Mouse (Mus musculus): ENCODE measurements around the gene Cep295. TPM values are rescaled to one million over a fixed set of nuclear protein-coding genes. Genes with fewer than 3 reads are reported as not detected.
"Not testable (repeated sequence)": the region's sequence is repeated elsewhere in the genome, so short reads cannot be mapped to it uniquely, and the experiment has no call there.

The Cep295 gene
- polyA plus RNA-seq, 1 experiment from 2014 or later = 15.7 TPM

DNA sequence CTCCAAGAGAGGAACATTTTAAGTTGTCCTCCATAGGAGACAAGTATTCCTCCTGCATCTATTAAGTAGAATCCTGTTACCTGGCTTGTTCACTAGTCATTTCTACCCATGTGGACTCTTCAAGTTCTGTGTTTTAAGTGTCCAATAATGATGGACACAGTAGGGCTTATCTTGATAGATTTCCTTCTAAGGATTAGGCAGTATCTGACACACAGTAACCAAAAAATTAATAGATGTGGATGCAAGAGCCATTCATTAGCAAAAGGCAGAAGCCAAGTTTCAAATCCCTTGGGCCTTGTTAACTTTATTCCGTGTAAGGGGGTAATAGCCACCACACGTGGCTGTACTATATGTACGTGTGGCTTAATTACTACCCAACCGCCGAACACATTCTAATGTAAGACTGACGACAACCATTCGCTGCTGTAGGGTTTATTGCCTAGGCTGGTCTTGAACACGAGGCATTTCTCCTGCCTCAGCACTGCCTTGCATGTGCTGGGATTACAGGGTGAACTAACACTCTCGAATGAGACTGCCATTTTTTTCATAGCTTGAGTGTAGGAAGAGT, 588 bp downstream of the Cep295 start:
- WGBS = under 1% methylated on average over 9 of the region's 9 CpGs
- no peak for DNase-seq
- peaks cover 10% of the 10 kb centered on the region for H3K4me1 ChIP-seq (ENCODE audit: control insufficient read depth, insufficient read depth, low read length)
- H3K9me3 ChIP-seq (ENCODE audit: control insufficient read depth, low read length) = no peaks in the 10 kb centered on the region
- peak overlapping the region; percentile 86 for H3K27ac ChIP-seq (replicated peaks; ENCODE audit: low read depth, low read length)
- ATAC-seq (ENCODE audit: low FRiP score, low TSS enrichment) = no peak
- peak overlapping the region; percentile 77 for H3K4me3 ChIP-seq (replicated peaks; ENCODE audit: low read depth, low read length)
- peak overlapping the region; percentile 76 for H3K4me2 ChIP-seq (ENCODE audit: low read length)
- H3K27me3 ChIP-seq (ENCODE audit: control insufficient read depth, insufficient read depth, low read length) = no peaks in the 10 kb centered on the region
- H3K9ac ChIP-seq (replicated peaks; ENCODE audit: low read length) = peak overlapping the region; percentile 73
- H3K36me3 ChIP-seq (ENCODE audit: control insufficient read depth, insufficient read depth, low read length) = peaks cover 4% of the 10 kb centered on the region; the same call in 1 of the 2 replicates

DNA sequence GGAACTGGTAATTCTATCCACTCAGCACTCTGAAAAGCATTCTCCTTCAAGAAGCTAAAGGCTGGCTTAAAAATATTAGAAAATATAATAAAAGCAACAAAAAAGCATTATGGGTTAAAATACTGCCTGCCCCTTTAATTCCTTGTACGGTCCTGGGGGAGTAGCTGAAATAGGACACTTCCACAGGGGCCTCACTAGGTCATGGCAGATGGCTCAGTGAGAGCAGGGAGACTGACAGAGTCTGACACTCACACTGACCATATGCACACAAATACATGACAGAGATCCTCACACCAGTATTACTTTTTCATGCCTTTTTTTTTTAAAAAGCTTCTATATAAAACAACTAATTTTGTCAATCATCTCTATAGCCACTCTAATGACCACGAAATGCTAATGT, 7.7 kb downstream of the Cep295 start:
- H3K36me3 ChIP-seq (ENCODE audit: control insufficient read depth, insufficient read depth, low read length) = peaks cover 59% of the 10 kb centered on the region
- no peak overlapping the region for H3K27ac ChIP-seq (replicated peaks; ENCODE audit: low read depth, low read length)
- no peak for ATAC-seq (ENCODE audit: low FRiP score, low TSS enrichment)
- no peaks in the 10 kb centered on the region for H3K4me1 ChIP-seq (ENCODE audit: control insufficient read depth, insufficient read depth, low read length)
- no peak for DNase-seq
- no peak overlapping the region for H3K4me3 ChIP-seq (replicated peaks; ENCODE audit: low read depth, low read length)
- no peak overlapping the region for H3K4me2 ChIP-seq (ENCODE audit: low read length)
- no peaks in the 10 kb centered on the region for H3K27me3 ChIP-seq (ENCODE audit: control insufficient read depth, insufficient read depth, low read length)
- no peak overlapping the region for H3K9ac ChIP-seq (replicated peaks; ENCODE audit: low read length)
- no peaks in the 10 kb centered on the region for H3K9me3 ChIP-seq (ENCODE audit: control insufficient read depth, low read length)
- WGBS = 84% methylated on average over 2 of the region's 2 CpGs

DNA sequence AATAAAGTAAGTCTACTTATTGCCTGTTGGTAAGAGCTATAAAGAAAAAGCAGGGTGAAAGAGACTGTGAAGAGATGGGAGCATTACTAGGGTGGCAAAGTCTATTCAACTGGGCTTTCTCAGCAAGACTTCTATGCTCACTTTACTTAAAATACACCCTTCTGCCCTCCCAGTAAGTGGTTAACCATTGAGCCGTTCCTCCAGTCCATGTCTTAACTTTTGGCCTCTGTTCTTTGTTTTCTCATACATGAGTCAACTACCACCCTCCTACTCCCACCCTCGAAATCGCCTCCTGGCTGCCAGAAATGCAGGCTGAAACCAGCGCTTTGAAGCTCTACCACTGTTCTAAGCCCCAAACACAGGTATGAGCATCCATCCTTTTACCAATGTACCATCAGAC, 19.8 kb downstream of the Cep295 start:
- Histone ChIP-seq H3K36me3 (ENCODE audit: control insufficient read depth, insufficient read depth, low read length) (peaks cover 87% of the 10 kb centered on the region), H3K4me3 (replicated peaks; ENCODE audit: low read depth, low read length) (no peak overlapping the region), H3K4me1 (ENCODE audit: control insufficient read depth, insufficient read depth, low read length) (no peaks in the 10 kb centered on the region), H3K9ac (replicated peaks; ENCODE audit: low read length) (no peak overlapping the region), H3K27ac (replicated peaks; ENCODE audit: low read depth, low read length) (no peak overlapping the region), H3K4me2 (ENCODE audit: low read length) (no peak overlapping the region), H3K27me3 (ENCODE audit: control insufficient read depth, insufficient read depth, low read length) (no peaks in the 10 kb centered on the region), H3K9me3 (ENCODE audit: control insufficient read depth, low read length) (no peaks in the 10 kb centered on the region)
- WGBS = 95% methylated on average over 4 of the region's 4 CpGs
- DNase-seq = no peak
- ATAC-seq (ENCODE audit: low FRiP score, low TSS enrichment) = no peak

DNA sequence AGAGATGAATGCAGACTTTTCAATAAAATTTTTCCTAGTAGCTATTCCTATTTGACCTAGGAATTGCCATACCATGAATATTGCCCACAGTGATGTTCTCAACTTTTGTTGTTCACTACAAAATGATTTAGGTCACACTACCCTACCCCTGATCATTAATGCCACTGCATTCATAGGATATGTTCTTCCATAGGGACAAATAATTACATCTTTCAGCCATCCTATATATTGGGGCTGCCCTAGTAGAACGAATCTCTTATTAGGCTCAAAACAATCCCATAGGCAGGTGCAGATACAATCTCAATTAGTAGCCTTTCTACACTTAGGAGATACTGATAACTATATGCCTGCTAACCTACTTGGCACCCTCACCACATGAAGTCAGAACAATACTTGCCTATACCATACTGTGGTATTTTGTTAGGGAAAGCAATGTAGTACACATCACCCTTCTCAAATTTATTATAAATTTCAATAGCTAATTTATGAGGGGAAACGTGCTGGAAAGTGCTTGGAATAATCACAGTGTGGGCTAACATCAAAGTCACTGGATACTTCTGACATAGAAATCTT, 39.3 kb downstream of the Cep295 start:
- ATAC-seq (ENCODE audit: low FRiP score, low TSS enrichment) = no peak
- H3K9ac ChIP-seq (replicated peaks; ENCODE audit: low read length) = no peak overlapping the region
- no peak overlapping the region for H3K27ac ChIP-seq (replicated peaks; ENCODE audit: low read depth, low read length)
- DNase-seq = no peak
- no peak overlapping the region for H3K4me2 ChIP-seq (ENCODE audit: low read length)
- H3K4me3 ChIP-seq (replicated peaks; ENCODE audit: low read depth, low read length) = no peak overlapping the region
- 85% methylated on average over 2 of the region's 2 CpGs for WGBS
- H3K9me3 ChIP-seq (ENCODE audit: control insufficient read depth, low read length) = no peaks in the 10 kb centered on the region
- no peaks in the 10 kb centered on the region for H3K27me3 ChIP-seq (ENCODE audit: control insufficient read depth, insufficient read depth, low read length)
- no peaks in the 10 kb centered on the region for H3K4me1 ChIP-seq (ENCODE audit: control insufficient read depth, insufficient read depth, low read length)
- H3K36me3 ChIP-seq (ENCODE audit: control insufficient read depth, insufficient read depth, low read length) = peaks cover 67% of the 10 kb centered on the region

DNA sequence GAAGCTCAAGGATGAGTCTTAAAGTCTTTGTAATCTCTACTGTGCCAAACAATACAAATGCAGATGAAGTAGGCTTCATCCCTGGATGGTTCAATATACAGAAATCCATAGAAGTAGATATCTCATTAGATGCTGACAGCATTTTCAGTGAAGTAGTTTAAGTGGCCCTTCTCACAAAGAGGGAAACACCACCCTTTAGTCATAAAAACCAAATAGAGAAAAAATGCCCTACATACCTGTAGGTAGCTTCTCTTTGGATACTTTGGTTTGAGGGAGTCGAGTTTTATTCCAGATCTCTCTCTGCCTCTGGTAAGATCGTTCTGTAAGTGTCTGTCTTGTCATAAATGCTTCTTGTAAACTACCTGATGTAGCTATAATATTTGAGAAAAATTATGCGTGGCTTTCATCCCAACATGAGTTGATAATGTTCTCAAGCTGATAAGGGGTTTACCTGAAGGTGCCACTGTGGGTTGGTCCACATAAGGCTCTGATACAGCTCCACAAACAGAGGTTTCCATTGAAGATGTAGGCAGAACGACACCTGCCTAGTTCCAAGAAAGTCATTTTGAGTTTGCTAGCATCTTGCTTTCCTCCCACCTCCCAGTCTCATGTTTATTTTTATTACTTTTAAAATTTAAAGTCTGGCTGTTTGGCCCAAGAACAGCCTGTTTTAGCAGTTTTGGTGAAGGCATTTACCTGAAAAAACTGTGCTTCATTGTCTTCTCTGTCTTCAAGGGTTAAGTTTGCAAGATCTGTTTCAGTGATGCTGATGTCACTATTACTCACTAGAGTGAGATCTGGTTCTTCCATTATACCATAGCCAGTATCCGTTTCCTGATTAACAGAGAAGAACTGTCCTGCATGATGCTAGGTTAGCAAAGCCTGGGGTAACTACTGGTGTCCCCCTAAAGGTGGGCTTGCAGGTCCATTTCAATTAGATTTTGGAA, 40.1 kb downstream of the Cep295 start:
- no peak overlapping the region for H3K27ac ChIP-seq (replicated peaks; ENCODE audit: low read depth, low read length)
- H3K4me2 ChIP-seq (ENCODE audit: low read length) = no peak overlapping the region
- H3K36me3 ChIP-seq (ENCODE audit: control insufficient read depth, insufficient read depth, low read length) = peaks cover 68% of the 10 kb centered on the region
- ATAC-seq (ENCODE audit: low FRiP score, low TSS enrichment) (no peak), DNase-seq (no peak)
- H3K4me3 ChIP-seq (replicated peaks; ENCODE audit: low read depth, low read length) = no peak overlapping the region
- no peak overlapping the region for H3K9ac ChIP-seq (replicated peaks; ENCODE audit: low read length)
- no peaks in the 10 kb centered on the region for H3K4me1 ChIP-seq (ENCODE audit: control insufficient read depth, insufficient read depth, low read length)
- H3K9me3 ChIP-seq (ENCODE audit: control insufficient read depth, low read length) = no peaks in the 10 kb centered on the region
- no peaks in the 10 kb centered on the region for H3K27me3 ChIP-seq (ENCODE audit: control insufficient read depth, insufficient read depth, low read length)
- 71% methylated on average over 5 of the region's 5 CpGs for WGBS

DNA sequence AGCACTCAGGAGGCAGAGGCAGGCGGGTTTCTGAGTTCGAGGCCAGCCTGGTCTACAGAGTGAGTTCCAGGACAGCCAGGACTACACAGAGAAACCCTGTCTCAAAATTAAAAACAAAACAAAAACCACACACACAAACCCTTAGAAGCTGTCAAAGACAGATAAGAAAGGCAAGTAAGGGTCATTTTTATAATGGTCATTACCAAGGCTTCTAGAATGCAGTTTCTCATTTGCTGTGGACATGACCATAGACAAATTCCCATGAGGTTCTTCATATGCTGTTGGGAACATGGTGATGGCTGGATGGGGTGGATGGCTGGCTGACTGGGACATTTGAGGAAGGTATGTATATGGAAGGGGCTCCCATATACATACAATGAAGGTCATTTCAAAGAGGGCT, 41.3 kb downstream of the Cep295 start:
- H3K4me1 ChIP-seq (ENCODE audit: control insufficient read depth, insufficient read depth, low read length); H3K9ac ChIP-seq (replicated peaks; ENCODE audit: low read length); H3K27me3 ChIP-seq (ENCODE audit: control insufficient read depth, insufficient read depth, low read length); H3K27ac ChIP-seq (replicated peaks; ENCODE audit: low read depth, low read length); H3K9me3 ChIP-seq (ENCODE audit: control insufficient read depth, low read length); H3K4me2 ChIP-seq (ENCODE audit: low read length); DNase-seq; H3K4me3 ChIP-seq (replicated peaks; ENCODE audit: low read depth, low read length); ATAC-seq (ENCODE audit: low FRiP score, low TSS enrichment): not testable (repeated sequence)
- WGBS = 96% methylated on average over 2 of the region's 2 CpGs
- peaks cover 68% of the 10 kb centered on the region for H3K36me3 ChIP-seq (ENCODE audit: control insufficient read depth, insufficient read depth, low read length)

DNA sequence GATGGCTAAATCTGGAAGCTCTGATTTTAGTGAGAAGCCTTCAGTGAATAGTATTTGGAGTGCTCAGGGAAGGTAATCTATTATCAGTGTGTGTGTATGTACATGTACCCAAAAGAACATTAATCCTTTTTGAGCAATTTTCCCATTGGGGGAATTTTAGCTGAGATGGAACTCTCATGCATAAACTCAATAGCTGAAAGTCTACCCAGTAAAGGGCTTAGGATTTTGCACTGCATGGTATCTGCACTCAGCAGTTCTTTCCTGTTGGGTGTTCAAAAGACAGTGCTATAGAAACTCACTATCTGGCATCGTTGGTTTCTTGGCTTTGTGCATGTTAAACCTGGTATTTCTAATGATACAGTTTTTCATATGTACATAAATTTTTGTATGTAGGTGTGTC, 43.0 kb downstream of the Cep295 start:
- Histone ChIP-seq H3K9ac (replicated peaks; ENCODE audit: low read length) (no peak overlapping the region), H3K27me3 (ENCODE audit: control insufficient read depth, insufficient read depth, low read length) (no peaks in the 10 kb centered on the region), H3K9me3 (ENCODE audit: control insufficient read depth, low read length) (no peaks in the 10 kb centered on the region), H3K4me3 (replicated peaks; ENCODE audit: low read depth, low read length) (no peak overlapping the region), H3K4me1 (ENCODE audit: control insufficient read depth, insufficient read depth, low read length) (no peaks in the 10 kb centered on the region), H3K27ac (replicated peaks; ENCODE audit: low read depth, low read length) (no peak overlapping the region), H3K4me2 (ENCODE audit: low read length) (no peak overlapping the region), H3K36me3 (ENCODE audit: control insufficient read depth, insufficient read depth, low read length) (peaks cover 79% of the 10 kb centered on the region)
- ATAC-seq (ENCODE audit: low FRiP score, low TSS enrichment) (no peak), DNase-seq (no peak)
- 98% methylated on average over 1 of the region's 1 CpGs for WGBS

DNA sequence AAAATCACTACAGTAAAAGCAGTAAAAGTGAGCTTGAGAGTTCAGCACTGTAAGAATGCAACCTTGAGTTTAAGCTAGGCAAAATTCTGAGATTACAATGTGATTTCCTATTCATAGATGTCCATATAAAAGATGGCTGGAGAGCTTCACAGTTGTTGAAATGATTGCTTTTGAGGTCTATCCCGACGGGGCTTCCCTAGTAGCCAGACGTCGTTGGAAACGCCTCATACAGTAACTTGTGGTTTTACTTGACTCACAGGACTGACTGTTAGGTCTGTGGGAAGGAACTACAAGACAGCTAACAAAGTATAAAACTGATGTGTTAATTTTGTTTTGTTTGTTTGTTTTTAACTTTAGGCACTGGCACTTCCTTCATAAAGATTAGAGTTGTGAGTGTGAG, 44.0 kb downstream of the Cep295 start:
- Histone ChIP-seq H3K9me3 (ENCODE audit: control insufficient read depth, low read length) (no peaks in the 10 kb centered on the region), H3K4me1 (ENCODE audit: control insufficient read depth, insufficient read depth, low read length) (peaks cover 7% of the 10 kb centered on the region; the same call in 1 of the 2 replicates), H3K4me3 (replicated peaks; ENCODE audit: low read depth, low read length) (no peak overlapping the region), H3K27ac (replicated peaks; ENCODE audit: low read depth, low read length) (no peak overlapping the region), H3K9ac (replicated peaks; ENCODE audit: low read length) (no peak overlapping the region), H3K27me3 (ENCODE audit: control insufficient read depth, insufficient read depth, low read length) (no peaks in the 10 kb centered on the region), H3K36me3 (ENCODE audit: control insufficient read depth, insufficient read depth, low read length) (peaks cover 88% of the 10 kb centered on the region), H3K4me2 (ENCODE audit: low read length) (no peak overlapping the region)
- ATAC-seq (ENCODE audit: low FRiP score, low TSS enrichment) = no peak
- DNase-seq = no peak
- 93% methylated on average over 5 of the region's 5 CpGs for WGBS
